Mouse (Mus musculus) stomach, embryonic 14.5 days (tissue): ENCODE data around the gene Atg16l1. TPM values are rescaled to one million over a fixed set of nuclear protein-coding genes. Genes with fewer than 3 reads are reported as not detected.

Experiments
- ATAC-seq: fragments of 200-750 bp; cut with Nextera tagmentation; 2 replicates; pipeline ENCODE4 v1.8.0; 2017; ENCODE audit warnings: low read depth, moderate TSS enrichment; ENCODE audit not compliant: insufficient number of reproducible peaks, insufficient read depth, low FRiP score
- H3K27ac ChIP-seq: fragments of 300-500 bp; sonication (generic); 2 replicates; pipeline ENCODE4 v1.5.1; 2014; ENCODE audit warnings: mild to moderate bottlenecking, low read length, moderate library complexity, mixed read lengths
- H3K27me3 ChIP-seq: fragments of 300-500 bp; sonication (generic); 2 replicates; pipeline ENCODE4 v1.6.1; 2014; ENCODE audit warnings: low read length, control low read depth, mixed read lengths; ENCODE audit not compliant: control insufficient read depth, insufficient read depth
- H3K36me3 ChIP-seq: fragments of 300-500 bp; sonication (generic); 2 replicates; pipeline ENCODE4 v1.6.1; 2014; ENCODE audit warnings: mild to moderate bottlenecking, control low read depth, low read length, moderate library complexity, mixed read lengths; ENCODE audit not compliant: control insufficient read depth, insufficient read depth
- H3K4me1 ChIP-seq: fragments of 300-500 bp; sonication (generic); 2 replicates; pipeline ENCODE4 v1.6.1; 2014; ENCODE audit warnings: low read length, control low read depth, mixed read lengths; ENCODE audit not compliant: control insufficient read depth, insufficient read depth
- H3K4me2 ChIP-seq: fragments of 300-500 bp; sonication (generic); replicated peaks from 2 replicates; pipeline ENCODE4 v1.6.1; 2014; ENCODE audit warnings: low read depth, low read length, control low read depth
- H3K4me3 ChIP-seq: fragments of 300-500 bp; sonication (generic); 2 replicates; pipeline ENCODE4 v1.5.1; 2014; ENCODE audit warnings: low read depth, low read length, control low read depth
- H3K9ac ChIP-seq: fragments of 300-500 bp; sonication (generic); replicated peaks from 2 replicates; pipeline ENCODE4 v1.6.1; 2014; ENCODE audit warnings: low read depth, mild to moderate bottlenecking, control low read depth, low read length, moderate library complexity, mixed read lengths
- H3K9me3 ChIP-seq: fragments of 300-500 bp; sonication (generic); 2 replicates; pipeline ENCODE4 v1.6.1; 2016; ENCODE audit warnings: low read depth, low read length, control low read depth; ENCODE audit not compliant: control insufficient read depth
- WGBS: fragments of 180-500 bp; shearing (Covaris S2); extraction: QIAGEN DNeasy Blood & Tissue Kit; methylation state at CpG from one replicate; pipeline ENCODE4 v1.1.7; 2014; 5-methylcytosine and 5-hydroxymethylcytosine counted together
- polyA plus RNA-seq: library from polyadenylated mRNA; unstranded; fragments of >200 nt; fragmentation: Nextera tagmentation; extraction: Ambion mirVana; gene quantifications from 2 replicates; pipeline ENCODE4 v1.2.1, GENCODE M21; 2014

The Atg16l1 gene
- polyA plus RNA-seq, 1 experiment from 2014 or later = 36.1 TPM

DNA sequence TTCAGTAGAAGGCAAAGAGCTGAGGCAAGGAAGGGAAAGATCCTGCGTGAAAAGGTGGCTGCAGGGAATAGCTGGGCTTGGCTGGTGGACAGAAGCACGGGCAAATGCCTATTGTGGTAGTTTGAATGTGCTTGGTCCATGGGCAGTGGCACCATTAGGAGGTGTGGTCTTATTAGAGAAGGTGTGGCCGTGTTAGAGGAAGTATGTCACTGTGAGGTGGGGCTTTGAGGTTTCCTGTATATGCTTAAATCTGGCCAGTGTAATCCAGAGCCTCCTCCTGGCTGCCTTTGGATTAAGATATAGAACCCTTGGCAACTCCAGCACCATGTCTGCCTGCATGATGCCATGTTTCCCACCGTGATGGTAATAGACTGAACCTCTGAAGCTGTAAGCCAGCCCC, 32.3 kb upstream of the Atg16l1 start:
- ATAC-seq = no peak
- Histone ChIP-seq H3K4me2 (no peak overlapping the region), H3K9ac (no peak overlapping the region), H3K36me3 (no peaks in the 10 kb centered on the region), H3K27me3 (no peaks in the 10 kb centered on the region), H3K4me3 (no peak overlapping the region), H3K4me1 (no peaks in the 10 kb centered on the region), H3K9me3 (no peaks in the 10 kb centered on the region), H3K27ac (no peak overlapping the region)
- 66% methylated on average over 4 of the region's 4 CpGs for WGBS

DNA sequence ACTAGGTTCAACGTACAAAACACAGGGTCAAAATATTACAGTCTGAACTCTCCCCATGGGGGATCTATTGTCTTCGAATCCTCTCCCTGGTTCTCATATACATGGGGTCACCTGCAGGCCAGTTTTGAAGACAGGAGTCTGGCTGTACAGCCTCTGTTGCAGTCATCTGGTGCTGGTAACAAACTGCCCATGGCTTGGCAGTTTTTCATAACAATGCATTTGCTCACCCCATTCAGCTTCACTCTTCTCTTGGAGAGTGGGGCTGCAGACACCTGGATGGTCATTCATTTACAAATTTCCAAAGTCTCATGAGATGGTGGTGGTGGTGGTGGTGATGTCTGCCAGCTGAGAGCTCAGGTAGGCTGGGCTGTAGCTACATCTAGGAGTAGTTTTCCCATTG, 26.6 kb upstream of the Atg16l1 start:
- H3K9ac ChIP-seq = no peak overlapping the region
- ATAC-seq = no peak
- WGBS = 63% methylated on average over 2 of the region's 2 CpGs
- no peaks in the 10 kb centered on the region for H3K36me3 ChIP-seq
- no peak overlapping the region for H3K27ac ChIP-seq
- no peak overlapping the region for H3K4me3 ChIP-seq
- H3K4me1 ChIP-seq = no peaks in the 10 kb centered on the region
- H3K9me3 ChIP-seq = no peaks in the 10 kb centered on the region
- H3K4me2 ChIP-seq = no peak overlapping the region
- H3K27me3 ChIP-seq = no peaks in the 10 kb centered on the region

DNA sequence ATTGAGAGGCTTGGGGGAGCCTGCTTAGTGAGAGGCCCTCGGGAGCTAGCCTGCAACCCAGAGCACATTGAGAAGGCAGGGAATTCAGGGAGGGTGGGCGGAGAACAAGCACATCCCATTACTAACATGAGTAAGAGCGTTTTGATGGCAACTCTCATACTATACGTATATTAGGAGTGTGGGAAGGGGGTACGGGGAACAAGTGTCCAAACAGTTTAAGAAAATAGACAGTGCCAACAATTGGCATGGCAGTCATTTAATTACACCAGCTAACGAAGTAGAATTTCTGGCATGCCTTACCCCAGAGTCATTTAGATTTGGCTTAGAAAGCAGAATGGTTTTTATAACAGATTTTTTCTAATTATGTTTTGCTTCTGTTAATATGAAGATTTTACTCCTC, 25.8 kb upstream of the Atg16l1 start:
- Histone ChIP-seq H3K9ac (no peak overlapping the region), H3K4me1 (no peaks in the 10 kb centered on the region), H3K9me3 (no peaks in the 10 kb centered on the region), H3K27ac (no peak overlapping the region), H3K4me3 (no peak overlapping the region), H3K36me3 (no peaks in the 10 kb centered on the region), H3K4me2 (no peak overlapping the region), H3K27me3 (no peaks in the 10 kb centered on the region)
- 82% methylated on average over 6 of the region's 6 CpGs for WGBS
- no peak for ATAC-seq

DNA sequence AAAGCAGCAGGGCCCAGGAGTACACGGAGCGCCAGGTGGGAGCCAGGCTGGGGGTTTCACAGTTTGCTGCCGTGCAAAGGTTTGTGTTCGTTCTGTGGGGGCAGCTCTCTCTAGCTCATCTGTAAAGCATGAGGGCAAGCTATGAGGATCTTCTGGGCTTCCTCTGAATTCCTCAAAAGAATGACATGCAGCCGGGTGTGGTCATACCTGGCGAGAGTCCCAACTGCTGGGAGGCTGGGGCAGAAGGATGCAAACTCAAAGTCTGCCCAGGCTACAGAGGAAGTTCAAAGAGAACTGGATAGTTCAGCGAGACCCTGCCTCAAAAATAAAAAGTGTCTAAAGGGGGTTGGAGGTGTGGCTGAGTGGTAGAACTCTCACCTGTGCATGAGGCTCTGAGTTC, 25.4 kb upstream of the Atg16l1 start:
- Histone ChIP-seq H3K36me3 (no peaks in the 10 kb centered on the region), H3K9me3 (no peaks in the 10 kb centered on the region), H3K27me3 (no peaks in the 10 kb centered on the region), H3K27ac (no peak overlapping the region), H3K9ac (no peak overlapping the region), H3K4me3 (no peak overlapping the region), H3K4me1 (no peaks in the 10 kb centered on the region), H3K4me2 (no peak overlapping the region)
- 78% methylated on average over 7 of the region's 7 CpGs for WGBS
- no peak for ATAC-seq

DNA sequence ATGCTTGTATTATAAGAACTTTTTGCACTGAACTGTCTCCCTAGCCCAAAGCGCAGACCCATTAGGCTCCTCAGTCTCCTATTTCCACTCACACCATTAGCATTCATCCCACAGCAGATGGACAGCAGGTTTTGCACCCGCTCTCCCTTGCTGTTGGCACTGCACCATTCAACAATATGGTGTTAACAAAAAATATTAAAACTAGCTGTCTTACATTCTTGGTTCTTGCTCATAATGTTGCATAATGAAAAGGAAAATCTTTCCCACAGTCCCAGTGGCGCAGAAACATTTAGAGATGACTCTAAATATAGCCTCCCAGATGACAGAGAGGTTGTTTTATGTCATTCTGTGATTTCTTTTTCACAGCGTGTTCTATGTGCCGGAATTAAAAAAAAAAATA, 22.5 kb upstream of the Atg16l1 start:
- Histone ChIP-seq H3K27me3 (no peaks in the 10 kb centered on the region), H3K4me2 (no peak overlapping the region), H3K9ac (no peak overlapping the region), H3K4me1 (no peaks in the 10 kb centered on the region), H3K4me3 (no peak overlapping the region), H3K36me3 (no peaks in the 10 kb centered on the region), H3K9me3 (no peaks in the 10 kb centered on the region), H3K27ac (no peak overlapping the region)
- ATAC-seq = no peak
- WGBS = 81% methylated on average over 5 of the region's 5 CpGs

DNA sequence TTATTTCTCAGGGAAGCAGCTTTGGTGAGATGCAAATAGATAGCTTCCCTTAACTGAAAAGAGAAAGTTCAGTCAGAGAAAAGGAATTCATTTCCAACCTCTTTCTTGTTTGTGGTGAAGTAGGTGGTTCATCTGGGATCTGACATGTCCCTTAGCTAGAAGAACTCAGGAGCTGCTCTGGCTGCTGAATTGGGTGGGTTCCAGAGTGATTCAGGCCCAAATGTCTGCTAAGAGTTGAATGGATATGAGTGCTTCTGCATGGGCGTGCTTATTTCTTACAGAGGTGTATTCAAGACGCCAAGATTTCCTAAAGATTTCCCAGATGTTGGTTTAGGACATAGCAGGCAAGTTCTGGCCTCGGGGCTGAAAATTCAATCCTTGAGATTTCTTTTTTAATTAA, 21.5 kb upstream of the Atg16l1 start:
- ATAC-seq = no peak
- Histone ChIP-seq H3K4me2 (no peak overlapping the region), H3K9ac (no peak overlapping the region), H3K9me3 (no peaks in the 10 kb centered on the region), H3K4me3 (no peak overlapping the region), H3K27me3 (no peaks in the 10 kb centered on the region), H3K4me1 (no peaks in the 10 kb centered on the region), H3K36me3 (no peaks in the 10 kb centered on the region), H3K27ac (no peak overlapping the region)
- 78% methylated on average over 3 of the region's 3 CpGs for WGBS

DNA sequence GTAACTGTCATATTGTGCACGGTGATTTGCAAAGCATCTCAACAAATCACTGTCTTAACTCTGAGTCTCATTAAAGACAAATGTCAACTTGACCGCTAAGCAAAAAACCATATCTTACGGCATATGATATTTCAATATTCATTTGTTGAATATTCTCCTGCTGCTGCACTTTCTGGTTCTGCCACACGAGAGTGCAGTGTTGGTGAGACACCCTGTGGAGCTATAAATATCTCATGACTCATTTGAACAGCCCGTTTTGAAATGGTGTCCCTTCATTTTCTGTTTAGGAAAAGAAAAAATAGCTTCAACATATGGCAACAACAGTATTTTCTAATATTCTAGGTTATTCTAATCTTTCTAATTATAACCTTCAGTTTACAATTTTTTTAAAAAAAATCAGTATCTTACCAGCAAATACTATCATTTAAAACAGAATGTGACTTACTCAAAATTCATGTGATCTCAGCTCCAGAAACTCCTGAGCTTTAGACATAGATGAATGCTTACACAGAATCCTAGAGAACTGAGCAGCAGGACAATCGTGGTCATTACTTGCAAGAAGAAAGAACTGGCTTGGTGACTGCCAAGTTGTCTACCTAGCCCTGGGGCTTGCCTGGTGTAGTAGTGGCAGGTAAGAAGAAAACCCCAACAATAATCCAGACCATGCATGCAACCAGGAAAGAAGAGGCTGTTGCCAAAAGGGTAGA, 14.9 kb upstream of the Atg16l1 start:
- WGBS = 69% methylated on average over 6 of the region's 6 CpGs
- Histone ChIP-seq H3K27me3 (no peaks in the 10 kb centered on the region), H3K4me3 (no peak overlapping the region), H3K4me2 (no peak overlapping the region), H3K4me1 (no peaks in the 10 kb centered on the region), H3K36me3 (no peaks in the 10 kb centered on the region), H3K9ac (no peak overlapping the region), H3K9me3 (no peaks in the 10 kb centered on the region), H3K27ac (no peak overlapping the region)
- no peak for ATAC-seq

DNA sequence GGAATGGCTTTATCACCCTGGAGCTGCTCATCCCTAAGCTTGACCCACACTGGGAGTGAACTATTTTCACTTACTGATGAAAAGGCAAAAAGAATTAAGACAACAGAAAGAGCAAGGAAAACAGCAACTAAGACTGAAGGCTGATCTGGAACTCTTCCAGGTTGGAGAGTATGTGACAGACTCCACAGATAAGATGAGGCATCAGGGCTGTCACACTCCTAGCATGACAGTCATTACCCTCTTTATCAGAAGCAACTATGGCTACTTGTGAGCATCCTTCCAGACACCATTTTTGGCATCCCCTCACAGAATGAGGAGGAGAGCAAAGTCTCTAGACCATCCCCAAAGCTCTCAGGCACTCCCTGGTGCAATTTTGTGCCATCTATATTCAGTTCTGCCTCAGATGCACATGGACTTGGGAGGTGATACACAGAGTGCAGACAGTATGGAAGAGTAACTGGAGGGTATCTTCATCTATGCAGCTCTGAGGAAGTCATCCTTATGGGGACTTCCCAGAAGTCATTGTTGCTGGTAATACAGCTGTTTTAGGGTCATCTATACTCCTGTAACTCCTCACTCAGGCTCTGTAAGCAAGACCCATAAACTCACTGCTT, 6.2 kb upstream of the Atg16l1 start:
- no peaks in the 10 kb centered on the region for H3K27me3 ChIP-seq
- H3K9ac ChIP-seq = no peak overlapping the region
- ATAC-seq = no peak

DNA sequence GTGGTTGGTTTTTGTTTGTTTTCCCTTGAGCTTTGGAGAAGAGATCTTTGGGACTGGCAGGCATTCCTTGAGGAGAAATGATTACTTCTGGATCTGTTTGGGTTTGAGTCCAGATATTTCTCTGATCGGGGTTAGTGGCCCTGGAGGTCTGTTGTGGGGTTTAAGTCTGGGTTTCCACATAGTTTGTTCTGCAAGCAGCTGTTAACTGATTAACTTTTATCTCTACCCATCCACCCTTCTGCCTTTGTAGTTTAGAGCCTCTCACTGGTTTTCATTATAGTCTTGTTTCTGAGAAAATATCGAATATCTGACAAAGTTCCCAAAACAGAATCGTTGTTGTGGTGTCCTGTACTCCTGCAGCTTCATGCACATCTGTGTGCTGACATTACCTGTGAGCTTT, 8.2 kb downstream of the Atg16l1 start:
- ATAC-seq = no peak
- Histone ChIP-seq H3K27me3 (no peaks in the 10 kb centered on the region), H3K9ac (no peak overlapping the region), H3K9me3 (no peaks in the 10 kb centered on the region), H3K4me3 (no peak overlapping the region), H3K4me1 (no peaks in the 10 kb centered on the region), H3K4me2 (no peak overlapping the region), H3K36me3 (peaks cover 77% of the 10 kb centered on the region), H3K27ac (no peak overlapping the region)
- 89% methylated on average over 3 of the region's 3 CpGs for WGBS

More for the DNA sequence above, 6.2 kb upstream of the Atg16l1 start:
- Histone ChIP-seq H3K4me1 (no peaks in the 10 kb centered on the region), H3K9me3 (no peaks in the 10 kb centered on the region), H3K4me3 (no peak overlapping the region), H3K27ac (no peak overlapping the region), H3K4me2 (no peak overlapping the region), H3K36me3 (no peaks in the 10 kb centered on the region)
